Mouse (Mus musculus) ZHBTc4 (cell line): ENCODE data around the gene Pla2g6.

Experiments used
- DNase-seq: peaks from one replicate; pipeline ENCODE4 v3.0.0-alpha.2; 2011; ENCODE audit warnings: low read depth, low spot score

Pla2g6 gene

GRCm38 (mm10) chr15:79242574-79243233 lies 85.5 kb downstream of the Pla2g6 start:
- DNase-seq = no peak

GRCm38 (mm10) chr15:79238036-79238435 lies 90.2 kb downstream of the Pla2g6 start:
- no peak for DNase-seq
